Mouse (Mus musculus) gastrocnemius, adult 8-10 months (tissue): ENCODE measurements around the gene Cttnbp2. TPM values are rescaled to one million over a fixed set of nuclear protein-coding genes. Genes with fewer than 3 reads are reported as not detected.
"Not testable (repeated sequence)": the region's sequence is repeated elsewhere in the genome, so short reads cannot be mapped to it uniquely, and the experiment has no call there.

Experiments
- DNase-seq, 2 experiments: peaks; one replicate each; pipeline ENCODE4 v3.0.0; 2022; ENCODE audit warnings: low spot score in 2 of 2
- total RNA-seq, 4 experiments: library from RNA; stranded (reverse); gene quantifications; 2 replicates each; pipeline ENCODE4 v1.2.4; 2022

The Cttnbp2 gene
- total RNA-seq, 4 experiments from 2014 or later, result 0.51 to 1.4 (median 0.57) TPM

DNA sequence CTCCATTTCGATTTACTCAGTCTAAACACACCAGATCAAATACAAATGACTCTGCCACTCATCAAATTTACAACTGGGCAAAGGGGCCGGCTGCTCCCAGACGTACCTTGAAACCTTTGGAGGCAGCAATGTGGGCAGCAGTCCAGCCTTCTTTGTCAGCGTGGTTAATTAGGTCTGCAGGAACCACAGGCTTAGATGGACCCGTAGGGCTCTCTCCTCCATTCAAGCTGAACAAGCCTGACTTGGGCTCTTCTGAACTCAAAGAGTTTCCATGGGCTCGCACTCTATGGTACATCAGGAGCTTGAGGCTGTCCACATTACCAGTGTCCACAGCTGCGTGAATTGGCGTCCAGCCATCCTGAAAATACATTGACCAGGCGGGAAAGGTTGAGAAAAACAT lies 94.0 kb downstream of the Cttnbp2 start:
- DNase-seq, result no peak

DNA sequence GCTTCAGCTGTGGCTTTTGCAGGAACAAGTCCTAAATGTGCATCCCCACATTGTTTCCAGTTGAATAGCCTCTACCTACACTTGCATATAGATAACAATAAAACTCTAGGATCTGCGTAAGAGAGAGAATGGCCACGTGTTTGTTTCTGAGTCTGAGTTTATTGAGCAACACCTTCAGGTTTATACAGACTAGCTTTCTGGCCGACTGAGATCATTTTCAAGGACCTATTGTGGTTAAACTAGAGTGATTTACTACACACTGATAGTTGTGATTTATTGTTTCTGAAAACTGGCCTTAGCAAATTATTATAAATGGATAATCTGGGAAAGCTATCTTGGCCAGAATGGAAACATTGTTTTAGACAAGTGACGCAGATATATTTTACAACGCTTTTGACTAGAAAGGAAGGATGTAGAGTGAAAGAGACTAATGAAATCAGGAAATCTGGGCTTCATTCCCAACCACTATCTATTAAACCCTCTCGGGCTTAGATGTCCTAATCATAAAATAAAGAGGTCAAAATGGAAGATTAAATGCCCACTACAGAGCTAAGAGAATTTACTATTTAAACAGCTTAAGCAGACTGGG lies 96.7 kb downstream of the Cttnbp2 start:
- DNase-seq, result no peak

DNA sequence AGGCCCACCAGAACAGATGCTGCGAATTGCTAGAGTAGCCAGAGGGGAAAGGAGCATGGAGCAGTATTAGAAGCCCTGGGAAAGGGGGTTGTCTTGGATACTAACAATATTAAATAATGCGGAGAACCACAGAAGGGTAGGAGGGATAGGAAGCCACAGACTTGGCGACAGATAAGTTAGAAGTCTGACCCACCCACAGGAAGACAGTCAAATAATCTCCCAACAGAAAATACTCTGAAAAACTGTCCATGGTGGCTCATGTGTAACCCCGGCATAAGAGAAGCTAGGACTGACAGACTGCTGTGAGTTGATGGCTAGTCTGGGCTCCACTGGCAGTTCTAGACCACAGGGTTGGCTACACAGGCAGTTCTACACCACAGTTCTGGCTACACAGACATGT lies 98.7 kb downstream of the Cttnbp2 start:
- DNase-seq, result no peak

DNA sequence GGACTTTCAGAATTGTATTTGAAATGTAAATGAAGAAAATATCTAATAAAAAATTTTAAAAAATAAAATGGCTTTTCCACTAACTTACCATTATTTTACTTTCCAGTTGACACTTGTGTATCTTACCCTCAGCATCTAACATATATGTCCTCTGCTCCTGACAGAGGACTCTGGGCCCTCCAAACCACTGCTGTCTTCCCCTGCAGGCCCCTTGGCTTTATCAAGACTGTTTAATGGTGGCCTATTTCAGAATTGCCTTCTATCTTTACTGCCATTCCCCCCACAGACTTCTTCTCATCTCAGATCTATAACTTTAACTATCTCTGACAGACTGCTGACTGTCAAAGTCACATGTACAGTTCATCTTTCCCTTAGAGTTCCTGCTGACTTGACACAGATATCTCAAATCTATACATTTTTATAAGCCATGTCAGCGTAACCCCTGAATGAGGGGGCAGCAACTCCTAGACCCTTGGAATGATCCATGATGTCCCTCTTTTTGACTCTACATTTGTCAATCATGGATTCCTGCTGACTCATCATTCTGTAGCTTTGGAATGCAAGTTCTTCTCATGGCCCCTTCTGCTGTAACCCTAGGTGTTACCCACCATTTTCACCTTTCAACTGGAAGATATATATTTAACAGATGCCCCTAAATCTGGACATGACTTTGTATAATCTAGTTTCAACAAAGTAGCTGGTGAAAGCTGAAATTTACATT lies 103.0 kb downstream of the Cttnbp2 start:
- no peak for DNase-seq

DNA sequence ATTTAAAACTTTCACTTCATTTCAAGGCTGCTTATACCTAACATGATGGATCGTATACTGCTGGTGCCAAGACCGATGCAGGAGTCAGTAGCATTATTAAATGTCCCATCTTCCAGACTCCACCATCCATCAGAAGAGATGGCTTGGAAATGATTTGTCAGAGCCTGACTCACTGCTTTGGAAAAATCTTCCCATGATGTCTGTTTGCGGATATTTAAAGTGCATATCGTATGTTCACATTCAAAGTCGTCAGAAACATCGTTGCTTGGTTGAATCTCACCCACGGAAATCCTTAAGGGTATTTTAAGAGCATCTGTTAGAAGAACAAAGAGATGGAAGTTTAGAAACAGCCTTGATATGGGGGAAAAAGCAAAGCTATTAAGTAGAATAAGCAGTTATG lies 106.2 kb downstream of the Cttnbp2 start:
- DNase-seq, result no peak

DNA sequence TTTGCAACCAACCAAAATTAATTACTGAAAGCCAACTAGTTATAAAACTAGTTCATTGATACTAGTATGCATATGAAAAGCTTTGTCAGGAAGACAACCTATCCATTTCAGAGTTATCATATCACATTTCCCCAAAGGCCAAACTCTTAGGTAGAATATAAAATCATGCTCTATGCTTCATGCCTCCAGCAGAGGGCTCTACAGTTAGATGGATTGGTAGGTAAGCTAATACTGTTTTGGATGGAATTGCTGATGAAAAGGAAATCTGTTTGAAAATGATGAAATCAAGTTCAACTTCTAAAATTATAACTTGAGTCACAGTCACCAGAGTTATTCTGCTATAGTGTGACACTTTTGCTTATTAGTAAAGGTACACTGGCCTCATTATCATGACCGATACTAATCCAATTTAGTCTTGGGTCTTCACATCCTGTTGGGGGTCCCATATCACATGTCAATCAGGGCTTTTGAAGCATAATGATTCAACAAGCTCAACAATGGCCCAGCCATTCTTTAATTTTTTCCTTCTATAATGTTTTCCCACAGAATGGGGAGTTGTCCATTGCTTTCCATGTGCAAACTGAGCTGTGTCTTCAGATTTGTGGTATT lies 113.5 kb downstream of the Cttnbp2 start:
- no peak for DNase-seq

DNA sequence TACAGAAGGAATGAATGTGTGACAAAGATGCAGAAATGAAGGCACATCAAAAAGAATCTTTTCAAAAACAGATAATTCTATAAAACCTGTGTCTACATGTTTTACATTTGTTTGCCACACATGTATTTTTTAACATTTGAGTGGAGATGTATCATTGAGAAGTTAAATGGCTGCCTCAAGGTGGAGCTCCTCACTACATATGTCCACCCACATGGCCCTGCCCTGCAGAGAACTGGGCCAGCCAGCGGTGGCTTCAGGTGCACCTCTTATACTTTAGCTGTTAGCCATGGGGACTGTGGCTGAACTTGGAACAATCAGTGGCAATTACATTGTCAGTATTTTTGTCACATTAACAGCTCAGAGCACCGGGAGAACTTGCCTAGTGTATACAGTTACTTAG lies 133.3 kb downstream of the Cttnbp2 start:
- no peak for DNase-seq

DNA sequence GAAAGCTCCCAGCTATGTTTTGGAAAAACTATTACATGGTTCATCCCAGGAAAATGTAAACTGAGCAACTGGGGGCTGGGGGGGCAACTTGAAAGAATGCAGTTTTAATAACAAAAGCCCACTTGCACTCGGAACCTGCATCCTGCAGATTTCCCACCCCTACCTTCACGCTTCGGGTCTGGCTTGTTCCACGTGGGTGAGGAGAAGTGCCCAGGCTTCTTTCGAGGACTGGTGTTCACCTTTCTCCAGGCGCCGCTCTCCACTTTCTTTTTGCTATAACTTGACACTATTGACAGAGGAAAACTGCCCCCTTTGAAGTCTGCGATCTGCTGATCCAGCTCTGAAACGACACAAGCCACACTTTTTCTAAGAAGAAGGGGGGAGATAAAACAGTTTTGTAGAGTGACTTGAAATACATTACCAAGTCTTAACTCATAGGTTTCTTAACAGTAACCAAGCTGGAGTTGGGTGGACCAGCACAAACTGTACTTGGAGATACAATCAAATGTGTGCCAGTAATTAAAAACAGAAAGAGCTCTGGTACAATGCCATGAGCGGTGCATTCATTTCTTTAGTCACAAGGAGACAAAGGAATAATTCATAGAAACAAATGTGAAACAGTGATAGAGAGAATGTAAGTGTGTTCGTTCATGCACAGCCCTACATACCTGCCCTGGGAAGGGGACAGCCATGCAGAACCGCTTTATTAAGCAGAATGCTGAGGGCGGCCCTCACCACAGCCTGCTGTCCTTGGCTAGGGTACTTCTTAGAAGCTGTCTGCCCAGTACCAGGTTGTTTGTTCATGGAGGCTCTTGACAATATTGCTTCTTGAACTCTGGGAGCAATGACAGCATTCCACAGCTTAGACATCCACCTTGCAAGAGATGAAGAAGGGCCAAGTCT lies 134.1 kb downstream of the Cttnbp2 start:
- DNase-seq, result no peak

DNA sequence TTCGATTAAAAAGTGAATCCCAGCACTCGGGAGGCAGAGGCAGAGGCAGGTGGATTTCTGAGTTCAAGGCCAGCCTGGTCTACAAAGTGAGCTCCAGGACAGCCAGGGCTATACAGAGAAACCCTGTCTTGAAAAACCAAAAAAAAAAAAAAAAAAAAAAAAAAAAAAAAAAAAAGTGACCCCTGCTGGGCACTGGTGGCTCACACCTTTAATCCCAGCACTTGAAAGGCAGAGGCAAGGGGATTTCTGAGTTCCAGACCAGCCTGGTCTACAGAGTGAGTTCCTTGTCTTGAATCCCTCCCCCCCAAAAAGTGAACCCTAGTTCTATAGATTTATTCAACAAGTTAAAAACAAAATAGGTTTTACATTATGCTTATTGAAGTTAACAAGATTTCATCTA lies 136.9 kb downstream of the Cttnbp2 start:
- DNase-seq, result not testable (repeated sequence)

DNA sequence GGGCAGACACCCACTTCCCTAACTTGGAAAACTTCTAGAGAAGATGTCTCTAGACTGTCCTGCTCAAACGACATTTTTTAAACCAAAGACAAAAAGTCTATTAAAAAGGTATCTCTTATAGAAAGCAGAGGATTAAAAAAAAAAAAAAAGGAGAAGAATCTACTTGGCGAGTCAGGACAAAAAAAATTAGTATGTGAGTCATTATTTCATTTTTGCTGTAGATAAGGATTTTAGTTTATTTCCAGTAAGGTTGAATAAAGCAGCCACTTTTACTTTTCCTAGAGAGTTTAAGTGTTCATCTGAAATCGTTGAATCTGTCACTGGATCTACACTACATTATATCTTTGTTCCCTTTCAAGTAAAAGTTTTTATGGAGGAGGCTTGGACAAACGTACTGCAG lies 139.9 kb downstream of the Cttnbp2 start:
- DNase-seq, result no peak

DNA sequence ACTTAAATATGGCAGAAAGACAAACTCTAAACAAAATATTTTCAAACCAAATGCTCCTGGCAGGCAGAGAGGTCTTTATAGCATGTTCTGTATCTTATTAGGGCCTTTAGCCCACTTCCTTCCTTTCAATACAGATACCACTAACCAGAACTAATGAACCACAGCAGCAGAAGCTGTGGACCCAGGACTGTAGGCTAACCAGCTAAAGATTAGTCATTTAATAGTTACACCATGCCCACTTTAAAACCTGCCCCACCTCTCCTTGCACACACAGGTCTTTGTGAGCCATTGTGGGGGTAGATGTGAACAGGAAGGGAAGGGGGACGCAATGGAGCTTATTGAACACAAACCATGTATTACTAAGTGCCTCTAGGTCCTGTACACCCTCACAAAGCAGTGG lies 141.0 kb downstream of the Cttnbp2 start:
- DNase-seq, result no peak

DNA sequence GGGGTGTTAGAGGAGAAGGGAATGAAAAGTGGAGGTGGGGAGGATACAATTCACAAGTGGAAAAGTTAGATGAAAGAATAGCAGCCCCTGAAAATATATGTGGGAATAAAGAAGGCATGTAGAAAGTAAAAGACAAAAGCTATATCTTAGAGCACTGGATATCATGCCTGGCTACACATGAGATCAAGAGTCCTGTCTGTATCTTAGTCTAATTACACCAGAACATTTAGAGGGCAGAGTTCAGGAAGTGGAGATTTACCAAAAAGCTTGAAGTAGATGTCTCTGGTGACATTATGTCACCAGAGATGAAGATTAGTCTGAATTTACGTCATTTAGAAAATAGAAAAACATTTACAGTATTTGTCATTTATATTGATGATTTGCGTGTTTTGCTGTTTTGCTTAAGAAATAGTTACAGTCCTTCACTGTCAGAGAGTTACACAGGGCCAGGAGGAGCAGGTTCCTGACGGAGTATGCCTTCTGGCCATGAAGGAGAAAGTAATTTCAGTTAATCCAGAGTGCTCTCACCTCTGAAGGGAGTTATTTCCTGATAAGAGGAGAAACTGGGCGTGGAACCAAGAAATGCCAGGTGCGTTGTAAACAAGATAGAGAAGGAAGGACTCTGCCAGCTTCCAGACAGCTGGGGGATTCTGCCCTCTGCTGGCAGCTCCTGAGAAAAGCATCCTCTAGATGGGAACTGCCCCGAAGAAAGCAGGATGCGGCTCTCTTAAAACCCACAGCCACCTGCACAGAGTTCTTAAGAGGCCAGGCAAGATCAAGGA lies 142.0 kb downstream of the Cttnbp2 start:
- DNase-seq, result no peak

DNA sequence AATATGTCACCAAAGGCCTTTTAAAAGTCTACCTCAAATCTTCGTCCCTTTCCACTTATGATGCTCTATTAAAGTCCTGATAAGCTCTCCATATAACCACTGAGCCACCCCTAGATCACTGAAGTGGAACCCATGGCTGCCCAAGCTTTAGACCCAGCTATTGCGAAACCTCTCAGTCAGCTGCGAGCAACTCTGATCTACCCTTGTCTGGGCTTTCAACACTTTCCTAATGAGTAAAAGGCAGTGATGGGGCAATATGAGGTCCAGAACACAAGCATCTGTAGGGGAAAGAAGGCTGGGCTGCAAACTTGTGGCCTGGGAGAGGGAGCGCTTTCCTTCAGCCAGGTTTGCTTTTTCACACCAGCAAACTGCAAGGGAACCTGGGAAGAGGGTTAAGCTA lies 144.9 kb downstream of the Cttnbp2 start:
- DNase-seq, result no peak

DNA sequence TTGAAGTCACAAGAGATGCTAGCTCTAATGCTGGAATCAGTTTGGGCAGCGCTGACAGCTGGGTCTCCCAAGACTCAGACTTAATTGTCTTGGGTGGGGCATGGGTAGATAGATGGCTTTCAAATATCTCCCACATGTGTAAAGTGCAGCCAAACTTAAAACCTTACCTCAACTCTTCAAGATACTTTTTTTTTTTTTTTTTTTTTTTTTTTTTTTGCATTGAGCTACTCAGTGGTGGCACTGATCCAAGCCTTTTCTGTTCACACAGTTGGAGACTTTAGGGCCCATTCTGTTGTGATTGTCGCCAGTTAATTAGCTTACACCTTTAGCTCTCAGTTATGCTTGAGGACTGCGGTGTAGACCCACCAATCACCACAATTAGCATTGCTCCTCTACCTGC lies 145.6 kb downstream of the Cttnbp2 start:
- DNase-seq, result no peak

DNA sequence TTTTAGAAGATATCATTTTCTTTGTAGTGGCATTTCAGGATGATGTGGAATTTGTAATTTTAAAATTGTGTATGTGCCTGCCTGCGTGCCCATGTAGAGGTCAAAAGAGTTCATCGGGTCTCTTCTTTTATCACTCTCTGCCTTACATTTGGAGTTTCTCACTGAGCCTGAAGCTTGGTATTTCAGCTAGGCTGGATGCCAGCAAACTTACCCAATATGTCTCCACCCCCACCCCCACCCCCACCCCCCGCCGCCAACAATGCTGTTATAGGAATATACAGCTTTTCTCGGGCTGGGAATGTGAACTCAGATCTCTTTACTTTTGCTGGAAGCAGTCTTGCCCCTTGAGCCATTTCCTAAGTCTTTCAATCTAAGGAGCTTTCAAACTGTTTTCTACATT lies 152.4 kb downstream of the Cttnbp2 start:
- no peak for DNase-seq

DNA sequence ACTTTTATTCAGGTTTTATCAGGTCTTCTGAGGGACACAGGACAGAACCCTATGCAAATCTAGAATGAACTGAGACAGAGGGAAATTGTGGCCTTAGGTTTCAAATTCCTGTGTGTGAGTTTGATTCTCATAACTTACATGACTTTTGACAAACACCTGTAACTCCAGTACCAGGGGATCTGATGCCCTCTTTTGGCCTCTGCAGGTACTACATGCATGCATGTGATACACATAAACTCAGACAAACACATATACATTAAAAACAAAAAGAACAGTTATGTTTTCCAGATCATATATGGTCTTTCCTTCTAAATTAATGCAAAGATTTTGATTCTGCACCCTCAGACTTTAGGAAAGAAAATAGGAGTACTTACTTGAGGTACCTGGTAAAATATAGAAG lies 153.7 kb downstream of the Cttnbp2 start:
- no peak for DNase-seq

DNA sequence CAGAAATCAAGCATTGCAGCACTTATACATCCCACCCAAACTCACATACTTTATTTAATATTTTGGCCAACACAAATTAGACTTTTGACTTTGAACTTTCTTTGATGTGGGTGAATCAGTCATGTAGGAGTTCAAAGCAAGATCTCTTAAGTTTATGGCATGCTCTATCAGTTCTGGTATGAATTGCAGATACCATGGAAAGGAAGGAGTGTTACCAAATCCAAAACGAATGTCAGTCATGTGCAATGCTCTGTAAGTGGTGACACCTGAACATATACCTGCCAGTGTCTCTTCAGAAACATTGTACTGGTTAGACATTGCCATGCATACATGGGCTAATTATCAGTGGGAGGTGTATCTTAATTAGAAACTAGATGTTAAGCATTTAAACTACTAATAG lies 154.5 kb downstream of the Cttnbp2 start:
- DNase-seq, result no peak

DNA sequence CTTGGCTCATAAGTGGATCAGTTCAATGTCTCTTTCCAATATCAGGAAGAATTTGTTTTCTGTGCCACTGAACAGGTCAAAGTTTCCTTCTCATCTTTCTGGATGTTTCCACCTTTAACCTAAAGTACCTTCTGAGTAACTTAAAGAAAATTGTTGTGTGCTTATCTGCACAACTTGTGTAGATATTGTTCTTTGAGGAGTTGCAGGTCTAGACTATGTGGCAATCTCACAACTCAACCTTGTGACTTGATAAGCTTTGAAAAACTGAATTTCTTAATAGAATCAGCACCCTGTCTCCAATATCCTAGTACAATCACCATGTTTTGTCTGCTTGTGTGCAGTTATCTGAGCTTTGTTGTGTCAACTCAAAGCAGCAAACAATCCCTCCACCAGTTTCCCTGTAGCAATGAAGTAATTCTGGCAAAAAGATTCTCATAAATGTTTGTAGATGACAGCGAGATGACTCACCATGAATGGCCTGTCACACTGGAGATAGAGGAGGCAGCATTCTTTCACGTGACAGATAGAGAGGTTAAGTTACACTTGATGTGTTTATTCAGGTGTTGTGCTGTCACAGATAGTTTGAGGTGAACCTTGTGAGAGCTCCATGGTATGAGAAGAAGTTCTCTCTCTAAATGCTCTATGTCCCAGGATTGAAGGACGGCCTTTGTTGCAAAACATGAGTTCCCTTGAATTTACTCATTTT lies 165.3 kb downstream of the Cttnbp2 start:
- DNase-seq, result no peak

DNA sequence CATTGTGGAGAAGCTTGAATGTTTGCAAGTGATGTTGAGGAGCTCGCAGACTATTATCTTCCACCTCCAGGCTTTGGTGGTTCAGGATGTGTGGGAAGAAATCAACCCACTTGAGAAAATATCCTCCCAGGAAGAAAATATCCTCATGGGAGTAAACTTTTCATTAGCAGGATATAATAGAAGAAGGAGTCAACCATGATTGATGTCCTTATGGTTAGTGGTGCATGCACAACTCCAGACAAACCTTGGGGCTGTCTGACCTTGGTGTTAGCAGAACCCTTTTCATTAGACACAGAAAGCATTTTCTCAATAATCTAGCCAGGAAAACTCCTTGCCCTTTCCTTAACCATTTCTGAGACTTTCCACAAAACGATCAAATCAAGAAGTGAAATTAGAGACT lies 170.4 kb downstream of the Cttnbp2 start:
- DNase-seq, result no peak

DNA sequence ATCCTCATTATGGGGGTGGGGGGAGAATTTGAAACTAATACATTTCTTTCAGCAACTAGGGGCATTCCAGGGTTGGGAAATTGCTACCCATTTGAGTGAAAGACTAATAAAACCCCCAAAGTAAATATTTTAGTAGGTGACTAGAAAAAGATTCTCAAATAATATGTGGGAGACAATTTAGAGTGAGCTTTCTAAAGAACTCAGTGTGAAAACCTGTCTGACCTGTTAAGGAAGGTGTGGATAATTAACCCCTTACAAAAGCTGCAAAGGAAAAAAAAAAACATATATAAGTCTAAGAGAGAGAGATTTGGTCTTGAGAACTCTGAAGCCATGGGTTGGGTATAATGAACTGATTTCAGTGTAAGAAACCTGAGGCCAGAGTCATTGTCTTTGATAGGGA lies 176.3 kb downstream of the Cttnbp2 start:
- DNase-seq, result no peak

DNA sequence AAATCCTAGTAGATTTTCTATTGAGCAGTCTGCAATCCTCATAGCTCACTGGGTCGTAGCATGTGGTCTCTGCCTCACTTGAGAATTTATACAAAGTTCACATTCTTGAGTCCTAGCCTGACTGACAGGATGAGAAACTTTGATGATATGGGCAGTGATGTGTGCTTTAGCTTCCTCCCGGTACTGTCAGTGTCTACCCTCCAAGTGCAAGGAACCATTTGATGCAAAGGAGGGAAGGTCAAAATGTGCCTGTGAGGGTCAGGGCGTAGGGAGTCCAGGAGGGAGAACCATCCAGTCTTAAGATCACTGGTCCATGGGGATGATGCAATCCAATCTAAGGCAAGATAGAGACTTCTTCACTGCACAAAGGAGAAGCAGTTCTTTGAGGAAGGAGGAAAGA lies 179.2 kb downstream of the Cttnbp2 start:
- DNase-seq, result no peak
